Mouse (Mus musculus): ENCODE data around the gene Pald1. TPM values are rescaled to one million over a fixed set of nuclear protein-coding genes. Genes with fewer than 3 reads are reported as not detected.

Pald1 gene
- polyA plus RNA-seq, 1 experiment from 2014 or later = 3.7 TPM

DNA sequence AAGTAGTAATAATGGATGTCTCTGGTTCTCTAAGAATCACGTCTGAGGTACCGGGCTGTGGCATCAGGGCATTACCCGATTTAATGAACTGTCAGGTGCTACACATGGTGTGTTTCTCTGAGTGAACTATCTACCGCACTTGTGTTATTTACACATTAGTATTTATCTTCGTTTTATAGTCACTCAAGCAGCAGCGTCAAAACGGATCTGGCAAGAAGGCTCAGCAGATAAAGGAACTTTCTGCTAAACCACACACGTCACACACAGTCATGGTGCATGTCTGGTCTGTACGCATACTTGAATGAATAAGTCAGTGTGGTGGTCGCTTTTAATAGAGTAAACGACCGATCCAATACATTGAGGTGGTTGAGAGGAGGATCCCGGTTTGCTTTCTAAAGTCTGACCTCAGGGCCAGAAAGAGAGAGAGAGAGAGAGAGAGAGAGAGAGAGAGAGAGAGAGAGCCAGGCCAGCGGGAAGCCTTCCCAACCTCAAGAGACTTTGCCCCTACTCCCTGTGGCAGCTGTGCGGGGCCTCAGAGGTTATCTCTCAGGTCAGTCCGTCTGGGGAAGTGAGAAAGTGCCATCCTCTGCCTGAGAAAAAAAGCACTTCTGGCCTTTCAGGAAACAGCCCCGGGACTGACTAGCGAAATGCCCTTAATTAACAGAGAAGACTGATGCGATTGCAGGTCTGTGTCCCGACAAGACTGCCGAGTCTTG is 29.7 kb upstream of the Pald1 start:
- Histone ChIP-seq H3K4me1 (ENCODE audit: insufficient read depth) (peaks cover 22% of the 10 kb centered on the region), H3K9me3 (ENCODE audit: low read length) (no peaks in the 10 kb centered on the region), H3K36me3 (replicated peaks; ENCODE audit: insufficient read depth, low read length) (no peaks in the 10 kb centered on the region), H3K4me3 (ENCODE audit: low read depth, low read length) (no peak overlapping the region), H3K27ac (ENCODE audit: low read depth) (peak overlapping the region; percentile 90), H3K4me2 (ENCODE audit: low read depth, low read length) (peak overlapping the region; percentile 61), H3K27me3 (ENCODE audit: insufficient read depth, low read length) (peaks cover 17% of the 10 kb centered on the region), H3K9ac (replicated peaks) (peak overlapping the region; percentile 58)
- WGBS (ENCODE audit: insufficient replicate concordance) = 8% methylated on average over 21 of the region's 21 CpGs
- TF ChIP-seq CTCF (IDR thresholded peaks at IDR 0.05; ENCODE audit: low read depth) (no peak), EP300 (IDR thresholded peaks at IDR 0.05; ENCODE audit: low read depth) (peak; percentile 90)
- DNase-seq (peak; percentile 68), ATAC-seq (peak; percentile 93)

GRCm38 (mm10) chr10:61410193-61410592 is 26.9 kb upstream of the Pald1 start:
- Histone ChIP-seq H3K27me3 (ENCODE audit: insufficient read depth, low read length) (no peaks in the 10 kb centered on the region), H3K4me2 (ENCODE audit: low read depth, low read length) (no peak overlapping the region), H3K27ac (ENCODE audit: low read depth) (peak overlapping the region; percentile 20; the same call in 1 of the 2 replicates), H3K9ac (replicated peaks) (no peak overlapping the region), H3K4me1 (ENCODE audit: insufficient read depth) (peaks cover 19% of the 10 kb centered on the region), H3K4me3 (ENCODE audit: low read depth, low read length) (no peak overlapping the region), H3K36me3 (replicated peaks; ENCODE audit: insufficient read depth, low read length) (no peaks in the 10 kb centered on the region), H3K9me3 (ENCODE audit: low read length) (no peaks in the 10 kb centered on the region)
- no peak for DNase-seq
- no peak for ATAC-seq
- 51% methylated on average over 9 of the region's 9 CpGs for WGBS (ENCODE audit: insufficient replicate concordance)
- TF ChIP-seq EP300 (IDR thresholded peaks at IDR 0.05; ENCODE audit: low read depth) (no peak), CTCF (IDR thresholded peaks at IDR 0.05; ENCODE audit: low read depth) (no peak)

DNA sequence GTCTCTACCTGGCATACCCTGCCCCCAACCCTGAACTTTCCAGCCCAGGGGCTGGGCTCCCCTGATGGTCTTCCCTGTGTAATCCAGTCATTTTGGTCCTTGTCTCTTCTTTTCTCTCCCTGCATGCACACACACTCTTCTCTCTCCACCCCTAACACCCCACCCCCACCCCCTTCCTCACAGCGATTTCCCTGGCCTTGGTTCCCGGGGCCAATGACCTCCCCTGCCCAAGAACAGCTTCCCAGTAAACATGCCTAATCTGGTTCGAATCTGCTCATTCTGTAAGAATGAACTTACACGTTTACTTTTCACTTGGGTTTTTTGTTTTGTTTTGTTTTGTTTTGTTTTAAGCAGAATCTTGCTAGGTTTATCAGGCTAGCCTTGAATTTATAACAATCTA is 26.4 kb upstream of the Pald1 start:
- Histone ChIP-seq H3K4me1 (ENCODE audit: insufficient read depth) (peaks cover 19% of the 10 kb centered on the region), H3K27me3 (ENCODE audit: insufficient read depth, low read length) (no peaks in the 10 kb centered on the region), H3K9ac (replicated peaks) (no peak overlapping the region), H3K27ac (ENCODE audit: low read depth) (peak overlapping the region; percentile 20; the same call in 1 of the 2 replicates), H3K4me2 (ENCODE audit: low read depth, low read length) (no peak overlapping the region), H3K36me3 (replicated peaks; ENCODE audit: insufficient read depth, low read length) (no peaks in the 10 kb centered on the region), H3K4me3 (ENCODE audit: low read depth, low read length) (no peak overlapping the region), H3K9me3 (ENCODE audit: low read length) (no peaks in the 10 kb centered on the region)
- WGBS (ENCODE audit: insufficient replicate concordance) = 29% methylated on average over 4 of the region's 4 CpGs
- DNase-seq = no peak
- ATAC-seq = 0 out of 2 replicates have a peak, but pooled peaks have one; percentile 12
- no peak for TF ChIP-seq CTCF (IDR thresholded peaks at IDR 0.05; ENCODE audit: low read depth)
- no peak for TF ChIP-seq EP300 (IDR thresholded peaks at IDR 0.05; ENCODE audit: low read depth)

GRCm38 (mm10) chr10:61405958-61406357 is 22.6 kb upstream of the Pald1 start:
- no peak for ATAC-seq
- WGBS (ENCODE audit: insufficient replicate concordance) = 28% methylated on average over 10 of the region's 10 CpGs
- TF ChIP-seq CTCF (IDR thresholded peaks at IDR 0.05; ENCODE audit: low read depth) (no peak), EP300 (IDR thresholded peaks at IDR 0.05; ENCODE audit: low read depth) (no peak)

DNA sequence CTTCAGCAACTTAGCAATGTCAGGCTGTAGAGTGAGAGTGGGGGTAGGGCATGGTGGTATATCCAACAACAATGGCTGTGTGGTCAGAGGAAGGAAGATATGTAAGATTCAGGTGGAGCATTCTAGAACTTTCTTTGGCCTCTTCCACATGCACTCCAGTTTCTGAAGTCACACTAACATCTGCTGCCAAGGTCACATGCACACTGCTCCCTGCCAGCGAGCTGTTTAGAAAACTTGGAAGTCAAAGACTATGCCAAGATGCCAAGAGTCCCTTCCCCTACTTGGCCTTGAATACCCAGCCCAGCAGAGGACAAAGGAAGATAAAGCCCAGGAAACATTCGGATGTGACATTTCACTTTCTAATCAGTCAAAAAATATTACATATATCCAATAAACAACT is 19.6 kb upstream of the Pald1 start:
- no peaks in the 10 kb centered on the region for H3K36me3 ChIP-seq (replicated peaks; ENCODE audit: insufficient read depth, low read length)
- TF ChIP-seq EP300 (IDR thresholded peaks at IDR 0.05; ENCODE audit: low read depth) (no peak), CTCF (IDR thresholded peaks at IDR 0.05; ENCODE audit: low read depth) (no peak)
- H3K27ac ChIP-seq (ENCODE audit: low read depth) = no peak overlapping the region
- DNase-seq = no peak
- 68% methylated on average over 2 of the region's 2 CpGs for WGBS (ENCODE audit: insufficient replicate concordance)
- no peak for ATAC-seq
- H3K9me3 ChIP-seq (ENCODE audit: low read length) = no peaks in the 10 kb centered on the region
- no peak overlapping the region for H3K4me2 ChIP-seq (ENCODE audit: low read depth, low read length)
- no peak overlapping the region for H3K4me3 ChIP-seq (ENCODE audit: low read depth, low read length)
- no peaks in the 10 kb centered on the region for H3K27me3 ChIP-seq (ENCODE audit: insufficient read depth, low read length)
- H3K4me1 ChIP-seq (ENCODE audit: insufficient read depth) = no peaks in the 10 kb centered on the region
- H3K9ac ChIP-seq (replicated peaks) = no peak overlapping the region

More at GRCm38 (mm10) chr10:61405958-61406357, 22.6 kb upstream of the Pald1 start:
- no peak overlapping the region for H3K27ac ChIP-seq (ENCODE audit: low read depth)
- H3K9me3 ChIP-seq (ENCODE audit: low read length) = no peaks in the 10 kb centered on the region
- no peak overlapping the region for H3K4me2 ChIP-seq (ENCODE audit: low read depth, low read length)
- no peaks in the 10 kb centered on the region for H3K36me3 ChIP-seq (replicated peaks; ENCODE audit: insufficient read depth, low read length)
- H3K27me3 ChIP-seq (ENCODE audit: insufficient read depth, low read length) = no peaks in the 10 kb centered on the region
- H3K4me1 ChIP-seq (ENCODE audit: insufficient read depth) = peaks cover 6% of the 10 kb centered on the region; the same call in 1 of the 2 replicates
- H3K9ac ChIP-seq (replicated peaks) = no peak overlapping the region
- no peak overlapping the region for H3K4me3 ChIP-seq (ENCODE audit: low read depth, low read length)
- DNase-seq = no peak

- ATAC-seq (no peak), DNase-seq (no peak)
- 58% methylated on average over 5 of the region's 5 CpGs for WGBS (ENCODE audit: insufficient replicate concordance)
- no peak overlapping the region for H3K9ac ChIP-seq (replicated peaks)
- no peaks in the 10 kb centered on the region for H3K9me3 ChIP-seq (ENCODE audit: low read length)
- TF ChIP-seq CTCF (IDR thresholded peaks at IDR 0.05; ENCODE audit: low read depth) (peak; percentile 61), EP300 (IDR thresholded peaks at IDR 0.05; ENCODE audit: low read depth) (no peak)
- H3K4me3 ChIP-seq (ENCODE audit: low read depth, low read length) = no peak overlapping the region
- no peak overlapping the region for H3K4me2 ChIP-seq (ENCODE audit: low read depth, low read length)
- H3K36me3 ChIP-seq (replicated peaks; ENCODE audit: insufficient read depth, low read length) = no peaks in the 10 kb centered on the region
- no peaks in the 10 kb centered on the region for H3K4me1 ChIP-seq (ENCODE audit: insufficient read depth)
- no peaks in the 10 kb centered on the region for H3K27me3 ChIP-seq (ENCODE audit: insufficient read depth, low read length)
- no peak overlapping the region for H3K27ac ChIP-seq (ENCODE audit: low read depth)
Observed at GRCm38 (mm10) chr10:61402480-61402879, 19.1 kb upstream of the Pald1 start.
